Mouse (Mus musculus): ENCODE results near the gene Vmn1r1. TPM values are rescaled to one million over a fixed set of nuclear protein-coding genes. Genes with fewer than 3 reads are reported as not detected.

Gene Vmn1r1
- polyA plus RNA-seq, 1 experiment from 2014 or later = not detected

- H3K27me3 ChIP-seq (ENCODE audit: control insufficient read depth, insufficient read depth, low read length) = no peaks in the 10 kb centered on the region
- no peaks in the 10 kb centered on the region for H3K9me3 ChIP-seq (ENCODE audit: control insufficient read depth, low read length)
- DNase-seq (ENCODE audit: low spot score) = no peak
- WGBS = 40% methylated on average over 3 of the region's 3 CpGs
- H3K4me1 ChIP-seq (replicated peaks; ENCODE audit: control insufficient read depth, insufficient read depth, low read length) = peaks cover 10% of the 10 kb centered on the region; the same call in 1 of the 2 replicates
- no peak overlapping the region for H3K27ac ChIP-seq
- H3K9ac ChIP-seq = no peak overlapping the region
- no peak overlapping the region for H3K4me3 ChIP-seq (replicated peaks; ENCODE audit: low read length)
- ATAC-seq (ENCODE audit: low FRiP score) = no peak
- H3K4me2 ChIP-seq (replicated peaks) = no peak overlapping the region
- no peaks in the 10 kb centered on the region for H3K36me3 ChIP-seq (replicated peaks; ENCODE audit: control insufficient read depth, insufficient read depth)
Measured at GRCm38 (mm10) chr1:182105023-182105422, 59.3 kb downstream of the Vmn1r1 start.

Other genes with a start within 250 kb of the Vmn1r1 start
- 31.3 and 37.7 TPM in 2 replicates for gene Enah, start 144.5 kb downstream of the Vmn1r1 start, polyA plus RNA-seq (2014; fragmentation: Nextera tagmentation; extraction: Ambion mirVana)
- 139 and 142 TPM in 2 replicates for gene Srp9, start 39.7 kb downstream of the Vmn1r1 start, polyA plus RNA-seq (2014; fragmentation: Nextera tagmentation; extraction: Ambion mirVana)
- gene Degs1, start 118.3 kb upstream of the Vmn1r1 start, polyA plus RNA-seq (2014; fragmentation: Nextera tagmentation; extraction: Ambion mirVana) = 102 and 115 TPM in 2 replicates
- 35.8 and 40.2 TPM in 2 replicates for gene Fbxo28, start 177.1 kb upstream of the Vmn1r1 start, polyA plus RNA-seq (2014; fragmentation: Nextera tagmentation; extraction: Ambion mirVana)
- 19.5 and 21.6 TPM in 2 replicates for gene Trp53bp2, start 244.7 kb upstream of the Vmn1r1 start, polyA plus RNA-seq (2014; fragmentation: Nextera tagmentation; extraction: Ambion mirVana)